Comparison of ENCODE assay signal across 19 mouse cellular contexts in the genomic region with DNA sequence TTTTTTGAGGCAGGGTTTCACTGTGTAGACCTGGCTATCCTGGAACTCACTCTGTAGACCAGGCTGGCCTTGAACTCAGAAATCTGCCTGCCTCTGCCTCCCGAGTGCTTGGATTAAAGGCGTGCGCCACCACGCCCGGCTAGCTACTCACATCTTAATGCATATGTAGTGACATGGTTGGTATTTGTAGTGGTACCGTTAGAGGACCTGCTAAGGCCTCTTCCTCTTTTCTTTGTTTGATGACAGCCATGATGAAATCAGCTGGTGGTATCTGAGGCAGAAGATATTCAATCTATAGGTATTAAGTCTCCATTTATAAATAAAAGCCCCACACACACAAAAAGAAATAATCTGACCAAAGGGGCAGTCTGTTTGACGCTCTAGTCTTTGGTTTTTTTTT.
"Had no signal": no experiment of that assay in that cellular context is flagged by ENCODE, and none has a peak within 500 bp of the region (broad histone marks: within the 10 kb centered on the region; RNA-seq: fewer than 3 reads in every experiment).

No protein-coding gene starts in this region.

- H3K27me3 ChIP-seq: midbrain, embryonic 12.5 days; neural tube, embryonic 13.5 days had no signal

- H3K4me1 ChIP-seq: midbrain, embryonic 10.5 days; midbrain, embryonic 12.5 days; neural tube, embryonic 13.5 days had no signal

- H3K4me3 ChIP-seq: midbrain, embryonic 10.5 days; midbrain, embryonic 12.5 days; myocyte; neural tube, embryonic 13.5 days had no signal

- H3K9me3 ChIP-seq: midbrain, embryonic 10.5 days; midbrain, embryonic 12.5 days; neural tube, embryonic 13.5 days had no signal

- DNase-seq: lung, adult 18-20 months; lung, embryonic 14.5 days; lung, postnatal 10 days; lung, postnatal 4 days; midbrain, embryonic 14.5 days; retina, postnatal 1 day; right cerebral cortex, adult 18-20 months; right cerebral cortex, postnatal 25 days; right cerebral cortex, postnatal 4 days; spleen, adult 18-20 months; thymus, adult 18-20 months; thymus, postnatal 14 days; thymus, postnatal 36 days had no signal

- H3K9ac ChIP-seq: liver, embryonic 14.5 days; lung, embryonic 14.5 days; midbrain, embryonic 12.5 days; neural tube, embryonic 13.5 days had no signal

- H3K4me2 ChIP-seq: lung, embryonic 14.5 days; midbrain, embryonic 12.5 days; neural tube, embryonic 13.5 days had no signal

- ATAC-seq: midbrain, embryonic 16.5 days had no signal

- H3K27ac ChIP-seq: liver, embryonic 14.5 days; midbrain, embryonic 10.5 days; midbrain, embryonic 12.5 days; neural tube, embryonic 13.5 days had no signal
